Mouse (Mus musculus): Measurements from ENCODE around the gene Hoxb4. TPM values are rescaled to one million over a fixed set of nuclear protein-coding genes. Genes with fewer than 3 reads are reported as not detected.

The Hoxb4 gene
- total and polyA plus RNA-seq, 3 experiments = 2.7 to 5.5 (median 3.3) TPM

GRCm38 (mm10) chr11:96277151-96278044, 40.7 kb upstream of the Hoxb4 start:
- DNase-seq (ENCODE audit: extremely low read depth) = no peak
- Histone ChIP-seq H3K4me3 (replicated peaks in 1 of 3; ENCODE audit: low read depth in 2 of 3, low read length in 2 of 3, poor library complexity in 1 of 3) (no peak overlapping the region), H3K4me2 (ENCODE audit: insufficient read depth, low read depth, poor library complexity, severe bottlenecking) (no peak overlapping the region), H3K27ac (ENCODE audit: insufficient read depth, low read depth) (no peak overlapping the region), H3K9me3 (replicated peaks; ENCODE audit: low read length) (peaks cover under 1% of the 10 kb centered on the region), H3K27me3 (replicated peaks) (peaks cover 95% of the 10 kb centered on the region), H3K79me2 (replicated peaks; ENCODE audit: control insufficient read depth, extremely low read depth, insufficient read depth, poor library complexity, severe bottlenecking) (no peaks in the 10 kb centered on the region), H3K4me1 (ENCODE audit: control insufficient read depth in 1 of 2, insufficient read depth in 2 of 2) (no peaks in the 10 kb centered on the region), H3K36me3 (replicated peaks in 1 of 2; ENCODE audit: control insufficient read depth in 1 of 2, insufficient read depth in 1 of 2, low read length in 1 of 2) (no peaks in the 10 kb centered on the region), H3K9ac (ENCODE audit: insufficient read depth, low read depth) (no peak overlapping the region)
- dilution Hi-C loops (cut with MboI; ENCODE audit: extremely low pct_ligation_motif_present, extremely low pct_unique_long_range_greater_than_20kb, low sequenced_read_pairs) = no loop called here
- no peak for TF ChIP-seq ZC3H11A (IDR thresholded peaks at IDR 0.05; ENCODE audit: low read depth, low read length)
- no peak for TF ChIP-seq CHD2 (IDR thresholded peaks at IDR 0.05; ENCODE audit: low read length)
- TF ChIP-seq JUND (conservative IDR thresholded peaks at IDR 0.05; ENCODE audit: low read depth, low read length) = no peak
- no peak for TF ChIP-seq ZMIZ1 (IDR thresholded peaks at IDR 0.05; ENCODE audit: low read depth, low read length)
- no peak for TF ChIP-seq GABPA (IDR thresholded peaks at IDR 0.05; ENCODE audit: insufficient replicate concordance, low read depth, low read length)
- in situ Hi-C loops (cut with MboI; ENCODE audit: low pct_ligation_motif_present, low pct_unique_long_range_greater_than_20kb, low sequenced_read_pairs) = no loop called here

GRCm38 (mm10) chr11:96278324-96278723, 39.7 kb upstream of the Hoxb4 start:
- H3K9ac ChIP-seq (ENCODE audit: insufficient read depth, low read depth) = no peak overlapping the region
- no peaks in the 10 kb centered on the region for H3K79me2 ChIP-seq (replicated peaks; ENCODE audit: control insufficient read depth, extremely low read depth, insufficient read depth, poor library complexity, severe bottlenecking)
- no peaks in the 10 kb centered on the region for H3K36me3 ChIP-seq (replicated peaks in 1 of 2; ENCODE audit: control insufficient read depth in 1 of 2, insufficient read depth in 1 of 2, low read length in 1 of 2)
- in situ Hi-C loops (cut with MboI; ENCODE audit: low pct_ligation_motif_present, low pct_unique_long_range_greater_than_20kb, low sequenced_read_pairs) (no loop called here), dilution Hi-C loops (cut with MboI; ENCODE audit: extremely low pct_ligation_motif_present, extremely low pct_unique_long_range_greater_than_20kb, low sequenced_read_pairs) (no loop called here)
- no peak overlapping the region for H3K4me2 ChIP-seq (ENCODE audit: insufficient read depth, low read depth, poor library complexity, severe bottlenecking)
- H3K27me3 ChIP-seq (replicated peaks) = peaks cover 94% of the 10 kb centered on the region
- no peak for TF ChIP-seq MAX (IDR thresholded peaks at IDR 0.05; ENCODE audit: low read length)
- no peak for TF ChIP-seq NELFE (IDR thresholded peaks at IDR 0.05; ENCODE audit: low read depth, low read length)
- no peak for TF ChIP-seq ZC3H11A (IDR thresholded peaks at IDR 0.05; ENCODE audit: low read depth, low read length)
- TF ChIP-seq BHLHE40 (IDR thresholded peaks at IDR 0.05; ENCODE audit: low read depth, low read length) = 0 out of 2 replicates have a peak, but pooled peaks have one; percentile 16
- no peak for TF ChIP-seq ZMIZ1 (IDR thresholded peaks at IDR 0.05; ENCODE audit: low read depth, low read length)
- no peak for DNase-seq (ENCODE audit: extremely low read depth)
- peaks cover 2% of the 10 kb centered on the region for H3K9me3 ChIP-seq (replicated peaks; ENCODE audit: low read length)
- H3K27ac ChIP-seq (ENCODE audit: insufficient read depth, low read depth) = no peak overlapping the region
- peaks cover 0 to 3% of the 10 kb centered on the region in 2 experiments; a peak in 1 of 4 replicates for H3K4me1 ChIP-seq (ENCODE audit: control insufficient read depth in 1 of 2, insufficient read depth in 2 of 2)
- no peak overlapping the region for H3K4me3 ChIP-seq (replicated peaks in 1 of 3; ENCODE audit: low read depth in 2 of 3, low read length in 2 of 3, poor library complexity in 1 of 3)

GRCm38 (mm10) chr11:96278773-96279172, 39.3 kb upstream of the Hoxb4 start:
- Histone ChIP-seq H3K4me2 (ENCODE audit: insufficient read depth, low read depth, poor library complexity, severe bottlenecking) (no peak overlapping the region), H3K27ac (ENCODE audit: insufficient read depth, low read depth) (no peak overlapping the region), H3K9me3 (replicated peaks; ENCODE audit: low read length) (peaks cover 2% of the 10 kb centered on the region), H3K4me1 (ENCODE audit: control insufficient read depth in 1 of 2, insufficient read depth in 2 of 2) (peaks cover 0 to 3% of the 10 kb centered on the region in 2 experiments; a peak in 1 of 4 replicates), H3K4me3 (replicated peaks in 1 of 3; ENCODE audit: low read depth in 2 of 3, low read length in 2 of 3, poor library complexity in 1 of 3) (no peak overlapping the region), H3K9ac (ENCODE audit: insufficient read depth, low read depth) (no peak overlapping the region), H3K36me3 (replicated peaks in 1 of 2; ENCODE audit: control insufficient read depth in 1 of 2, insufficient read depth in 1 of 2, low read length in 1 of 2) (no peaks in the 10 kb centered on the region), H3K79me2 (replicated peaks; ENCODE audit: control insufficient read depth, extremely low read depth, insufficient read depth, poor library complexity, severe bottlenecking) (no peaks in the 10 kb centered on the region), H3K27me3 (replicated peaks) (peaks cover 94% of the 10 kb centered on the region)
- TF ChIP-seq MEF2A (IDR thresholded peaks at IDR 0.05; ENCODE audit: borderline replicate concordance, low read depth, low read length) (no peak), RAD21 (IDR thresholded peaks at IDR 0.05; ENCODE audit: low read depth, low read length) (peak; percentile 100), ZC3H11A (IDR thresholded peaks at IDR 0.05; ENCODE audit: low read depth, low read length) (peak; percentile 85), IRF4 (IDR thresholded peaks at IDR 0.05; ENCODE audit: low read depth, low read length) (peak; percentile 68; the same call in 1 of the 2 replicates), SIN3A (IDR thresholded peaks at IDR 0.05; ENCODE audit: low read length) (no peak), CHD2 (IDR thresholded peaks at IDR 0.05; ENCODE audit: low read length) (no peak), KAT2A (IDR thresholded peaks at IDR 0.05; ENCODE audit: insufficient replicate concordance, low read length) (no peak), JUND (conservative IDR thresholded peaks at IDR 0.05; ENCODE audit: low read depth, low read length) (no peak), BHLHE40 (IDR thresholded peaks at IDR 0.05; ENCODE audit: low read depth, low read length) (0 out of 2 replicates have a peak, but pooled peaks have one; percentile 9), EP300 (IDR thresholded peaks at IDR 0.05; ENCODE audit: low read length) (no peak), NRF1 (IDR thresholded peaks at IDR 0.05; ENCODE audit: low read depth, low read length) (peak; percentile 14; the same call in 1 of the 2 replicates), SMC3 (IDR thresholded peaks at IDR 0.05; ENCODE audit: low read depth, low read length) (peak; percentile 96), USF2 (conservative IDR thresholded peaks at IDR 0.05; ENCODE audit: low read depth, low read length) (no peak), E2F4 (IDR thresholded peaks at IDR 0.05; ENCODE audit: insufficient replicate concordance, low read depth, low read length) (no peak), ZMIZ1 (IDR thresholded peaks at IDR 0.05; ENCODE audit: low read depth, low read length) (no peak), CTCF (conservative IDR thresholded peaks at IDR 0.05 in 1 of 2, IDR thresholded peaks at IDR 0.05 in 1 of 2; ENCODE audit: low read depth in 2 of 2, low read length in 2 of 2) (peak; percentile 71 to 99; a peak in 3 of 4 replicates), NELFE (IDR thresholded peaks at IDR 0.05; ENCODE audit: low read depth, low read length) (0 out of 2 replicates have a peak, but pooled peaks have one; percentile 12)
- peak; percentile 87 for DNase-seq (ENCODE audit: extremely low read depth)
- in situ Hi-C loops (cut with MboI; ENCODE audit: low pct_ligation_motif_present, low pct_unique_long_range_greater_than_20kb, low sequenced_read_pairs) (no loop called here), dilution Hi-C loops (cut with MboI; ENCODE audit: extremely low pct_ligation_motif_present, extremely low pct_unique_long_range_greater_than_20kb, low sequenced_read_pairs) (no loop called here)
